Mouse (Mus musculus) splenic B cell, adult 2 months (primary cell): ENCODE results near the gene Aplnr.

Experiments used
- DNase-seq: peaks from one replicate; pipeline ENCODE4 v3.0.0-alpha.2; 2011; ENCODE audit warnings: low read depth, low spot score
- H3K27me3 ChIP-seq: 2 replicates; pipeline ENCODE4 v1.6.1; 2012; ENCODE audit warnings: mild to moderate bottlenecking, low read length, moderate library complexity, mixed read lengths; ENCODE audit not compliant: control insufficient read depth, poor library complexity, insufficient read depth, severe bottlenecking
- H3K36me3 ChIP-seq: 2 replicates; pipeline ENCODE4 v1.6.1; 2012; ENCODE audit warnings: mild to moderate bottlenecking, low read length, moderate library complexity, mixed read lengths; ENCODE audit not compliant: control insufficient read depth, poor library complexity, insufficient read depth, severe bottlenecking

Aplnr gene

GRCm38 (mm10) chr2:85150373-85150772 lies 14.3 kb downstream of the Aplnr start:
- DNase-seq = no peak
- H3K27me3 ChIP-seq = no peaks in the 10 kb centered on the region
- H3K36me3 ChIP-seq = no peaks in the 10 kb centered on the region

- H3K27me3 ChIP-seq = no peaks in the 10 kb centered on the region
- H3K36me3 ChIP-seq = no peaks in the 10 kb centered on the region
- DNase-seq = no peak
Measured at GRCm38 (mm10) chr2:85151233-85151632, 15.2 kb downstream of the Aplnr start.

- Histone ChIP-seq H3K27me3 (no peaks in the 10 kb centered on the region), H3K36me3 (no peaks in the 10 kb centered on the region)
- no peak for DNase-seq
Measured at GRCm38 (mm10) chr2:85155334-85155733, 19.3 kb downstream of the Aplnr start.

GRCm38 (mm10) chr2:85156136-85156535 lies 20.1 kb downstream of the Aplnr start:
- DNase-seq = no peak
- H3K27me3 ChIP-seq = no peaks in the 10 kb centered on the region
- H3K36me3 ChIP-seq = no peaks in the 10 kb centered on the region

GRCm38 (mm10) chr2:85157382-85157781 lies 21.4 kb downstream of the Aplnr start:
- no peak for DNase-seq
- H3K27me3 ChIP-seq = no peaks in the 10 kb centered on the region
- no peaks in the 10 kb centered on the region for H3K36me3 ChIP-seq

GRCm38 (mm10) chr2:85160901-85161637 lies 25.0 kb downstream of the Aplnr start:
- no peak for DNase-seq
- Histone ChIP-seq H3K36me3 (no peaks in the 10 kb centered on the region), H3K27me3 (no peaks in the 10 kb centered on the region)

GRCm38 (mm10) chr2:85161638-85162093 lies 25.6 kb downstream of the Aplnr start:
- no peaks in the 10 kb centered on the region for H3K36me3 ChIP-seq
- no peak for DNase-seq

GRCm38 (mm10) chr2:85163311-85164047 lies 27.5 kb downstream of the Aplnr start:
- Histone ChIP-seq H3K27me3 (no peaks in the 10 kb centered on the region), H3K36me3 (no peaks in the 10 kb centered on the region)
- DNase-seq = no peak

More at GRCm38 (mm10) chr2:85161638-85162093, 25.6 kb downstream of the Aplnr start:
- H3K27me3 ChIP-seq = no peaks in the 10 kb centered on the region

- H3K27me3 ChIP-seq = no peaks in the 10 kb centered on the region
- DNase-seq = no peak
- no peaks in the 10 kb centered on the region for H3K36me3 ChIP-seq
Measured at GRCm38 (mm10) chr2:85167624-85168023, 31.6 kb downstream of the Aplnr start.

- Histone ChIP-seq H3K36me3 (no peaks in the 10 kb centered on the region), H3K27me3 (no peaks in the 10 kb centered on the region)
- DNase-seq = no peak
Measured at GRCm38 (mm10) chr2:85168327-85168726, 32.3 kb downstream of the Aplnr start.

GRCm38 (mm10) chr2:85172071-85172762 lies 36.2 kb downstream of the Aplnr start:
- no peaks in the 10 kb centered on the region for H3K27me3 ChIP-seq
- H3K36me3 ChIP-seq = no peaks in the 10 kb centered on the region
- DNase-seq = no peak

- DNase-seq = no peak
- Histone ChIP-seq H3K27me3 (no peaks in the 10 kb centered on the region), H3K36me3 (no peaks in the 10 kb centered on the region)
Measured at GRCm38 (mm10) chr2:85172763-85173103, 36.7 kb downstream of the Aplnr start.

- DNase-seq = no peak
- no peaks in the 10 kb centered on the region; the same call in 1 of the 2 replicates for H3K27me3 ChIP-seq
Measured at GRCm38 (mm10) chr2:85173545-85173944, 37.5 kb downstream of the Aplnr start.

GRCm38 (mm10) chr2:85178139-85178800 lies 42.2 kb downstream of the Aplnr start:
- DNase-seq = no peak
- Histone ChIP-seq H3K36me3 (no peaks in the 10 kb centered on the region), H3K27me3 (no peaks in the 10 kb centered on the region; the same call in 1 of the 2 replicates)

More at GRCm38 (mm10) chr2:85173545-85173944, 37.5 kb downstream of the Aplnr start:
- no peaks in the 10 kb centered on the region for H3K36me3 ChIP-seq
